Mouse (Mus musculus) NIH3T3 (cell line): Measurements from ENCODE around the gene 9030624G23Rik.
"Not testable (repeated sequence)": the region's sequence is repeated elsewhere in the genome, so short reads cannot be mapped to it uniquely, and the experiment has no call there.

Experiments used
- DNase-seq: peaks from one replicate; pipeline ENCODE4 v3.0.0-alpha.2; 2012; ENCODE audit warnings: low read depth

The 9030624G23Rik gene

DNA sequence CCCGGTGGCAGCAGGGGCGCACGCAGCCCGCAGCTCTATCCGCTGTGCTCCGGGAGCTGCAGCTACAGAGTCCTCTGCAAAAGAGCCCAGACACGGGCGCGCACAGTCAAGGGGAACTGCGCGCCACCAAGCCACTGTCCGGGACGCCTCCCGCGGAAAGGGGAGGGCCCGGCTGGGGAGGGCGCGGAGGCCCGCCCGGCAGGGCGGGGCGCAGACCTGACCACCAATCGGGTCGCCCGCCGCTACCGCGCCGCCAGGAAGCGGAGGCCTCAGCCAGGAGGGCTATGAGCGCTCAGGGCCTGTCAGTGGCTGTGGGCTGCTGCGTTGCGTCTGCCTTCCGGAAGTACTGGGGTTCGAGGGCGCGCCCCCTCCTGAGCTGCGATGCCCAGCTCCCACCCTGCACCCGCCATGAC is at the start of gene 9030624G23Rik:
9030624G23Rik (minus strand) TSS at position 139 of the 413 bp plus-strand sequence.
- not testable (repeated sequence) for DNase-seq

- not testable (repeated sequence) for DNase-seq
Measured at GRCm38 (mm10) chr12:24083096-24083495, 13.9 kb downstream of the 9030624G23Rik start.
